Mouse (Mus musculus): Measurements from ENCODE around the gene Scimp. TPM values are rescaled to one million over a fixed set of nuclear protein-coding genes. Genes with fewer than 3 reads are reported as not detected.

Scimp gene
- polyA plus RNA-seq, 1 experiment: not detected

DNA sequence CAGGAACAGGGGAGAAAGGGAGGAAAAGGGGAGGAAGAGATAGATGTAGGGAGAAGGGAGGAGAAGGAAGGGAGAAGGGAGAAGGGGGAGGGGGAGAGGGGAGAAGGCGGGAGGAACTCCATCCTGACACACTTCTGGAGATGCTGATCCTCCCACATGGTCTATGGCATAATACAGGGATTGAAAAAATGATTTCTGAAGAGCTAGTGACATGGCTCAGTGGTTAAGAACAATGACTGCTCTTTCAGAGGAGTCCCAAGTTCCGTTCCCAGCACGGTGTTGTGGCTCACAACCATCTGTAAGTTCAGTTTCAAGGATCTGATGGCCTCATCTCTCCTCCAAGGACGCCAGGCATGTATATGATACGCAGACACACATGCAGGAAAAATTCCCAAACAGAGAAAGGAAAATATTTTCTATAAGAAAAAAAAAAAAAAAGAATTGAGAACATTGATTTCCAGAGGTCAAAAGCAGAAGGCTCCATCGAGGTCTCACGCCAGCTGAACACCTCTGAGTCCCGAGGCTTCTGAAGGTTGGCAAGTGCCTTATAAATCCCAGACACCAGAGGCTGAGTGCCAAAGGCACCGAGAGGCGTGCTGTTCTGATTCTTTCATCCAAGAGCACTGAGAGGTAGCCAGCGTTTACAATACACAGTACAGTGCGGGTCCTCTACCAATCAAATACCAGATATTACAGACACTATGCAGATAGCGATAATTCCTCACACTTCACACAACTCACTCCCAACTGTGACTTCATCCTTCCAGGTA, 730 bp downstream of the Scimp start:
- no peak overlapping the region for H3K4me3 ChIP-seq (ENCODE audit: insufficient read depth, poor library complexity, severe bottlenecking)
- no peaks in the 10 kb centered on the region for H3K79me2 ChIP-seq (ENCODE audit: control insufficient read depth, insufficient read depth)
- no peaks in the 10 kb centered on the region for H3K79me3 ChIP-seq (ENCODE audit: low read depth)
- H3K36me3 ChIP-seq (ENCODE audit: control insufficient read depth, insufficient read depth): no peaks in the 10 kb centered on the region
- H3ac ChIP-seq (ENCODE audit: control insufficient read depth, insufficient read length, low read depth): no peak overlapping the region
- H3K27me3 ChIP-seq (ENCODE audit: control insufficient read depth, insufficient read depth, insufficient read length): no peaks in the 10 kb centered on the region
- no peak for TF ChIP-seq FOSL1 (IDR thresholded peaks at IDR 0.05; ENCODE audit: insufficient read depth, low read length, poor library complexity, severe bottlenecking)
- TF ChIP-seq USF1 (IDR thresholded peaks at IDR 0.05; ENCODE audit: low read depth): no peak
- no peak for TF ChIP-seq MAX (IDR thresholded peaks at IDR 0.05)
- TF ChIP-seq CTCF (IDR thresholded peaks at IDR 0.05; ENCODE audit: control insufficient read depth, insufficient read depth, insufficient read length): no peak
- TF ChIP-seq MYOG (IDR thresholded peaks at IDR 0.05; ENCODE audit: control insufficient read depth, extremely low read depth, insufficient read length): no peak
- TF ChIP-seq CEBPB (IDR thresholded peaks at IDR 0.05; ENCODE audit: low read depth): no peak
- no peak for TF ChIP-seq MYOD1 (IDR thresholded peaks at IDR 0.05; ENCODE audit: control insufficient read depth, insufficient read length, low read depth)

- H3K27me3 ChIP-seq (ENCODE audit: control insufficient read depth, insufficient read depth, insufficient read length): no peaks in the 10 kb centered on the region
These were observed 1.3 kb downstream of the Scimp start for GRCm38 (mm10) chr11:70811041-70811440.

GRCm38 (mm10) chr11:70809011-70809410, 3.4 kb downstream of the Scimp start:
- Histone ChIP-seq H3K36me3 (ENCODE audit: control insufficient read depth, insufficient read depth) (no peaks in the 10 kb centered on the region), H3K79me3 (ENCODE audit: low read depth) (no peaks in the 10 kb centered on the region), H3ac (ENCODE audit: control insufficient read depth, insufficient read length, low read depth) (no peak overlapping the region), H3K79me2 (ENCODE audit: control insufficient read depth, insufficient read depth) (no peaks in the 10 kb centered on the region), H3K27me3 (ENCODE audit: control insufficient read depth, insufficient read depth, insufficient read length) (no peaks in the 10 kb centered on the region), H3K4me3 (ENCODE audit: insufficient read depth, poor library complexity, severe bottlenecking) (no peak overlapping the region)
- TF ChIP-seq MYOD1 (IDR thresholded peaks at IDR 0.05; ENCODE audit: control insufficient read depth, insufficient read length, low read depth) (no peak), CEBPB (IDR thresholded peaks at IDR 0.05; ENCODE audit: low read depth) (no peak), MAX (IDR thresholded peaks at IDR 0.05) (no peak), FOSL1 (IDR thresholded peaks at IDR 0.05; ENCODE audit: insufficient read depth, low read length, poor library complexity, severe bottlenecking) (no peak), MYOG (IDR thresholded peaks at IDR 0.05; ENCODE audit: control insufficient read depth, extremely low read depth, insufficient read length) (no peak), CTCF (IDR thresholded peaks at IDR 0.05; ENCODE audit: control insufficient read depth, insufficient read depth, insufficient read length) (no peak), USF1 (IDR thresholded peaks at IDR 0.05; ENCODE audit: low read depth) (no peak)

More at GRCm38 (mm10) chr11:70811041-70811440, 1.3 kb downstream of the Scimp start:
- Histone ChIP-seq H3K4me3 (ENCODE audit: insufficient read depth, poor library complexity, severe bottlenecking) (no peak overlapping the region), H3ac (ENCODE audit: control insufficient read depth, insufficient read length, low read depth) (no peak overlapping the region), H3K79me2 (ENCODE audit: control insufficient read depth, insufficient read depth) (no peaks in the 10 kb centered on the region), H3K36me3 (ENCODE audit: control insufficient read depth, insufficient read depth) (no peaks in the 10 kb centered on the region), H3K79me3 (ENCODE audit: low read depth) (no peaks in the 10 kb centered on the region)
- TF ChIP-seq MYOG (IDR thresholded peaks at IDR 0.05; ENCODE audit: control insufficient read depth, extremely low read depth, insufficient read length): no peak
- no peak for TF ChIP-seq USF1 (IDR thresholded peaks at IDR 0.05; ENCODE audit: low read depth)
- no peak for TF ChIP-seq MAX (IDR thresholded peaks at IDR 0.05)
- TF ChIP-seq CTCF (IDR thresholded peaks at IDR 0.05; ENCODE audit: control insufficient read depth, insufficient read depth, insufficient read length): no peak
- TF ChIP-seq MYOD1 (IDR thresholded peaks at IDR 0.05; ENCODE audit: control insufficient read depth, insufficient read length, low read depth): no peak
- TF ChIP-seq FOSL1 (IDR thresholded peaks at IDR 0.05; ENCODE audit: insufficient read depth, low read length, poor library complexity, severe bottlenecking): no peak
- no peak for TF ChIP-seq CEBPB (IDR thresholded peaks at IDR 0.05; ENCODE audit: low read depth)

DNA sequence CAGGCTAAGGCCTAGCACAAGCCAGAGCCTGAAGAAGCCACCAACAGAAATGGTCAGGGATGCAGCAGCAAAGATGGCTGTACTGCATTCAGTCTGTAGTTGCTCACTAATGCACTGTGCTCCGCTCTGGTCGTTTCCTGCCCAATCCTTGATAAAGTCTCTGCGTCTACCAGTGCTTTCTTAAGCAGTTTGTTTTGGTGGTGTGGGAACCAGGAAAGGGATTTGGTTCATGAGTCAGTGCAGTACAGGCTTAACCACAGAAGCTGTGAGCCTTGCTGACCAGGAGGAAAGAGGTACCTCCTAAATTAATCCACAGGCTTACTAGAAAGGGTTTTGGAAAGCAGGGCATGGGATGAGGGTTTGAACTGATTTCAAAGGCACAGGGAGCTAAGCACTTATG, 4.3 kb downstream of the Scimp start:
- H3K79me2 ChIP-seq (ENCODE audit: control insufficient read depth, insufficient read depth): no peaks in the 10 kb centered on the region
- no peak overlapping the region for H3K4me3 ChIP-seq (ENCODE audit: insufficient read depth, poor library complexity, severe bottlenecking)
- no peaks in the 10 kb centered on the region for H3K36me3 ChIP-seq (ENCODE audit: control insufficient read depth, insufficient read depth)
- TF ChIP-seq MAX (IDR thresholded peaks at IDR 0.05) (no peak), USF1 (IDR thresholded peaks at IDR 0.05; ENCODE audit: low read depth) (no peak), CTCF (IDR thresholded peaks at IDR 0.05; ENCODE audit: control insufficient read depth, insufficient read depth, insufficient read length) (no peak), MYOG (IDR thresholded peaks at IDR 0.05; ENCODE audit: control insufficient read depth, extremely low read depth, insufficient read length) (no peak), MYOD1 (IDR thresholded peaks at IDR 0.05; ENCODE audit: control insufficient read depth, insufficient read length, low read depth) (no peak), FOSL1 (IDR thresholded peaks at IDR 0.05; ENCODE audit: insufficient read depth, low read length, poor library complexity, severe bottlenecking) (no peak), CEBPB (IDR thresholded peaks at IDR 0.05; ENCODE audit: low read depth) (no peak)
- no peak overlapping the region for H3ac ChIP-seq (ENCODE audit: control insufficient read depth, insufficient read length, low read depth)
- H3K79me3 ChIP-seq (ENCODE audit: low read depth): no peaks in the 10 kb centered on the region
- H3K27me3 ChIP-seq (ENCODE audit: control insufficient read depth, insufficient read depth, insufficient read length): no peaks in the 10 kb centered on the region

DNA sequence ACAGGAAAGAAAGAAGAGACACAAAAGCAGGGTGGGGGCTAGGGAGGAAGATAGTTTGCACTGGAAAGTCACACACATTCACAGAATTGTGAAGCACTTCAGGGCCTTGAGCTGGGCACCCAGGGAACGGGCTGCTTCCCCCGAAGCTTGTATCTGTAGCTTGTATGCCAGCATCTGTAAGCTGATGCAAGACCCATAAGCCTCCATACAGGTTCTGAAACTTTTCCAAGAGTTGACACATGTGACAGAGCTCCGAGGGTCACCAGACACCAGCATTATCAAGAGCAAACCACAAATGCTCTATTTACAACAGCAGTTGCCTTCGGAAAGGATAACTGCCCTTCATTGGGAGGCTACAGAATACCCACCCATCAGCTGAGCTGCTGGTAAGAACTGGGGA, 4.8 kb downstream of the Scimp start:
- no peak overlapping the region for H3K4me3 ChIP-seq (ENCODE audit: insufficient read depth, poor library complexity, severe bottlenecking)
- TF ChIP-seq USF1 (IDR thresholded peaks at IDR 0.05; ENCODE audit: low read depth) (no peak), MYOD1 (IDR thresholded peaks at IDR 0.05; ENCODE audit: control insufficient read depth, insufficient read length, low read depth) (no peak), CTCF (IDR thresholded peaks at IDR 0.05; ENCODE audit: control insufficient read depth, insufficient read depth, insufficient read length) (no peak), MYOG (IDR thresholded peaks at IDR 0.05; ENCODE audit: control insufficient read depth, extremely low read depth, insufficient read length) (no peak), MAX (IDR thresholded peaks at IDR 0.05) (no peak), CEBPB (IDR thresholded peaks at IDR 0.05; ENCODE audit: low read depth) (no peak), FOSL1 (IDR thresholded peaks at IDR 0.05; ENCODE audit: insufficient read depth, low read length, poor library complexity, severe bottlenecking) (no peak)
- H3K79me2 ChIP-seq (ENCODE audit: control insufficient read depth, insufficient read depth): no peaks in the 10 kb centered on the region
- H3K79me3 ChIP-seq (ENCODE audit: low read depth): no peaks in the 10 kb centered on the region
- H3ac ChIP-seq (ENCODE audit: control insufficient read depth, insufficient read length, low read depth): no peak overlapping the region
- no peaks in the 10 kb centered on the region for H3K27me3 ChIP-seq (ENCODE audit: control insufficient read depth, insufficient read depth, insufficient read length)
- H3K36me3 ChIP-seq (ENCODE audit: control insufficient read depth, insufficient read depth): no peaks in the 10 kb centered on the region

Data from C2C12 (cell line).